Mouse (Mus musculus): ENCODE measurements around the gene Tfeb. TPM values are rescaled to one million over a fixed set of nuclear protein-coding genes. Genes with fewer than 3 reads are reported as not detected.

Tfeb gene
- total and polyA plus RNA-seq, 3 experiments: 16.4 to 22.8 TPM; not detected in 1

- H3K9me3 ChIP-seq (replicated peaks; ENCODE audit: insufficient read depth, low read length): no peaks in the 10 kb centered on the region
- no peaks in the 10 kb centered on the region for H3K79me2 ChIP-seq (ENCODE audit: control insufficient read depth, insufficient read depth, low read length, poor library complexity)
- peaks cover 0 to 4% of the 10 kb centered on the region in 2 experiments for H3K27me3 ChIP-seq (ENCODE audit: control insufficient read depth in 1 of 2, insufficient read depth in 2 of 2, low read length in 2 of 2)
- TF ChIP-seq JUND (IDR thresholded peaks at IDR 0.05; ENCODE audit: low read depth, low read length) (no peak), NRF1 (IDR thresholded peaks at IDR 0.05; ENCODE audit: insufficient read depth, low read depth, low read length, poor library complexity, severe bottlenecking) (no peak), MYC (IDR thresholded peaks at IDR 0.05; ENCODE audit: low read depth, low read length) (no peak), ZKSCAN1 (IDR thresholded peaks at IDR 0.05; ENCODE audit: low read depth, low read length) (no peak), GABPA (IDR thresholded peaks at IDR 0.05; ENCODE audit: low read depth, low read length) (no peak), ELF1 (IDR thresholded peaks at IDR 0.05; ENCODE audit: low read depth, low read length) (no peak), MAX (IDR thresholded peaks at IDR 0.05; ENCODE audit: low read length) (no peak), USF2 (IDR thresholded peaks at IDR 0.05; ENCODE audit: borderline replicate concordance in 1 of 2, insufficient read depth in 1 of 2, low read depth in 1 of 2, low read length in 2 of 2) (no peak), CHD2 (IDR thresholded peaks at IDR 0.05; ENCODE audit: low read length) (no peak), TAL1 (IDR thresholded peaks at IDR 0.05; ENCODE audit: low read length) (no peak), E2F4 (IDR thresholded peaks at IDR 0.05; ENCODE audit: borderline replicate concordance, low read depth, low read length) (no peak)
- H3K4me1 ChIP-seq (ENCODE audit: control insufficient read depth in 1 of 2, insufficient read depth in 2 of 2, low read length in 2 of 2): 0 out of 4 replicates have a peak, but pooled peaks cover 0 to 8% of the 10 kb centered on the region in 2 experiments
- H3K27ac ChIP-seq (ENCODE audit: control insufficient read depth, low read depth, low read length): no peak within 1 kb of the TSS
- H3K36me3 ChIP-seq (ENCODE audit: control insufficient read depth in 1 of 2, insufficient read depth in 2 of 2, low read length in 2 of 2): no peaks in the 10 kb centered on the region
- no peak within 1 kb of the TSS for H3K9ac ChIP-seq (ENCODE audit: control insufficient read depth, low read depth, low read length, poor library complexity, severe bottlenecking)
- DNase-seq (ENCODE audit: low read depth, low spot score): no peak
- H3K4me3 ChIP-seq (ENCODE audit: control insufficient read depth in 1 of 2, insufficient read depth in 1 of 2, low read depth in 2 of 2, low read length in 2 of 2): no peak within 1 kb of the TSS
Observed at GRCm38 (mm10) chr17:47726566-47726965, 10.3 kb upstream of the Tfeb start, which contains the start of gene Pgc. Gene Pgc, plus strand, starts transcription at chr17:47726842.

GRCm38 (mm10) chr17:47730633-47731575 is 5.9 kb upstream of the Tfeb start:
- Histone ChIP-seq H3K36me3 (ENCODE audit: control insufficient read depth in 1 of 2, insufficient read depth in 2 of 2, low read length in 2 of 2) (no peaks in the 10 kb centered on the region; a peak in 1 of 4 replicates), H3K4me1 (ENCODE audit: control insufficient read depth in 1 of 2, insufficient read depth in 2 of 2, low read length in 2 of 2) (peaks cover 0 to 17% of the 10 kb centered on the region in 2 experiments; a peak in 1 of 4 replicates), H3K9ac (ENCODE audit: control insufficient read depth, low read depth, low read length, poor library complexity, severe bottlenecking) (no peak overlapping the region), H3K9me3 (replicated peaks; ENCODE audit: insufficient read depth, low read length) (no peaks in the 10 kb centered on the region), H3K27me3 (ENCODE audit: control insufficient read depth in 1 of 2, insufficient read depth in 2 of 2, low read length in 2 of 2) (peaks cover 0 to 4% of the 10 kb centered on the region in 2 experiments), H3K4me3 (ENCODE audit: control insufficient read depth in 1 of 2, insufficient read depth in 1 of 2, low read depth in 2 of 2, low read length in 2 of 2) (no peak overlapping the region), H3K27ac (ENCODE audit: control insufficient read depth, low read depth, low read length) (no peak overlapping the region), H3K79me2 (ENCODE audit: control insufficient read depth, insufficient read depth, low read length, poor library complexity) (no peaks in the 10 kb centered on the region)
- TF ChIP-seq CTCF (IDR thresholded peaks at IDR 0.05 in 2 of 3, conservative IDR thresholded peaks at IDR 0.05 in 1 of 3; ENCODE audit: control insufficient read depth in 1 of 3, insufficient read depth in 1 of 3, low read depth in 2 of 3, low read length in 3 of 3, poor library complexity in 1 of 3, severe bottlenecking in 1 of 3): peak; percentile 4 to 49 (median 22); a peak in 3 of 6 replicates
- no peak for TF ChIP-seq SIN3A (IDR thresholded peaks at IDR 0.05; ENCODE audit: low read length)
- DNase-seq (ENCODE audit: low read depth, low spot score): no peak
